Mouse (Mus musculus) megakaryocyte, embryonic 14.5 days (primary cell): ENCODE results near the gene Necap1. TPM values are rescaled to one million over a fixed set of nuclear protein-coding genes. Genes with fewer than 3 reads are reported as not detected.
A peak's percentile ranks its signal among the peaks of the same experiment; 100 is the strongest.

ENCODE experiments used
- H3K27me3 ChIP-seq: replicated peaks from 2 replicates; pipeline ENCODE3; 2012; ENCODE audit warnings: inconsistent platforms
- H3K36me3 ChIP-seq: replicated peaks from 2 replicates; pipeline ENCODE3; 2012; ENCODE audit warnings: low read length, inconsistent platforms, mixed read lengths
- H3K4me1 ChIP-seq: 2 replicates; pipeline ENCODE4 v1.6.1; 2012; ENCODE audit warnings: inconsistent platforms
- H3K4me3 ChIP-seq: replicated peaks from 2 replicates; pipeline ENCODE3; 2012; ENCODE audit warnings: moderate library complexity, mild to moderate bottlenecking, inconsistent platforms
- H3K9me3 ChIP-seq: 2 replicates; pipeline ENCODE4 v1.6.1; 2012; ENCODE audit warnings: inconsistent platforms
- FLI1 ChIP-seq: IDR thresholded peaks from 2 replicates; pipeline ENCODE4 v1.6.1; 2012; ENCODE audit warnings: low read length, inconsistent platforms, mixed read lengths
- GATA1 ChIP-seq: IDR thresholded peaks from 3 replicates; pipeline ENCODE4 v1.6.1; 2012; ENCODE audit warnings: mixed read lengths, low read length, inconsistent platforms, borderline replicate concordance
- polyA plus RNA-seq: library from polyadenylated mRNA; stranded (reverse); fragments of >175 nt; gene quantifications from 2 replicates; pipeline ENCODE4 v1.2.3, GENCODE M21; 2012; ENCODE audit warnings: low replicate concordance; ENCODE audit not compliant: insufficient read depth

The Necap1 gene
- polyA plus RNA-seq, 1 experiment, result 8.9 TPM

DNA sequence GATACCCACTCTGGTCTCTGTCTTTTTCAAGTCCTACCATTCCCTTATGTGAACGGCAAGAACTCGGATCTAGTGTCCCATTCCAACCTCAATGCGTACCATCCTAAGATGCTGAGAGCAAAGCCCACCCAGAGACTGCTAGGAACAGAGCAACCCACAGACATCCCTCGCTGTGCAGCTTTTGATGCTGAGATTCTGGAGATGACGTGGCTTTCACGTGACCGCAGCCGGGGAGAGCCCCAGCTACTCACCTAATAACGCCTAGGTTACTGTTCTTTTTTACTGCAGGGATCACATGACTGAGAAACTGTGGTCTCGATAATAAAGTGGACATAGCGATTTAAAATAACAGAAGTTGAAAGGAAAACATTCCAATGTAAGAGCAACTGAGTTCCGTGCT is 19.7 kb upstream of the Necap1 start:
- TF ChIP-seq GATA1 (no peak), FLI1 (no peak)
- Histone ChIP-seq H3K36me3 (peaks cover 13% of the 10 kb centered on the region), H3K4me1 (peaks cover 25% of the 10 kb centered on the region), H3K27me3 (no peaks in the 10 kb centered on the region), H3K4me3 (peak overlapping the region; percentile 83), H3K9me3 (0 out of 2 replicates have a peak, but pooled peaks cover 2% of the 10 kb centered on the region)

DNA sequence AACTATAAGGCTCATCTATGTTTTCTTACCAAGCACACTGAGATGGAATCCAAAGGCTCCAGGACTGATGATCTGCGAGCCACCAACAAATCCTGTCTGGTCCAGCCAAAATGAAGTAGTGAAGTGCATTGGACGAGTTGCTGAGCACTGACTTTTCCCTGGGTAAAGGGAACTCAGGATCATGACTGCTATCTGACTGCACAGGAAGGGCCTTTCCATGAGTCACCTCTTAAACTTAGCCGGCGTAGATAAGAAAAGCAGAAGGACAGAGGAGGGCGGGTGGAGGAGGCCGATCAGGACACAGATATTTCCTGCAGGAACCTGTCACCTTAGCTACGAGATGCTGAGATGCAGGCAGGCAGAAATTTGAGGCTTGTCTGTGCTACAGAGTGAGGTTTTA is 18.3 kb upstream of the Necap1 start, which contains the start of gene C3ar1:
TSS of gene C3ar1 (minus strand) at position 207 of the 400 bp plus-strand sequence.
- no peak for TF ChIP-seq FLI1
- no peak; the same call in 2 of the 3 replicates for TF ChIP-seq GATA1
- peaks cover 14% of the 10 kb centered on the region for H3K9me3 ChIP-seq
- H3K36me3 ChIP-seq, result peaks cover 10% of the 10 kb centered on the region
- H3K27me3 ChIP-seq, result no peaks in the 10 kb centered on the region
- peaks cover 25% of the 10 kb centered on the region for H3K4me1 ChIP-seq
- peak within 1 kb of the TSS; percentile 82 for H3K4me3 ChIP-seq

DNA sequence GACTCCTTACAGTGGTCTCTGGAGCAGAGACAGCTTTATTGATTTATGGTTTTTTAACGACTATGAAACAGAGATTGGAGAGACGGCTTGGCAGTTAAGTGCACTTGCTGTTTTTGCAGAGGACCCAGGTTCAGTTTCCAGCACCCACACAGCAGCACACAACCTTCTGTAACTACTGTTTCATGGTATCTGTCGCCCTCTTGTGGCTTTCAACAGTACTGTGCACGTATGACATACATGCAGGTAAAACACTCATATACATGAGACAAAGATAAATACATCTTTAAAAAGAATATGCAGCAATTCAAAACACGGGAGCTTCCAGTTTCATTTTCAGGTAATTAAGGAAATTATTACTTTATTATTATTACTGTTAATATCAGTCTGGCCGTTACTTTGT is 11.8 kb upstream of the Necap1 start:
- no peak for TF ChIP-seq GATA1
- no peak for TF ChIP-seq FLI1
- Histone ChIP-seq H3K4me1 (peaks cover 3% of the 10 kb centered on the region), H3K27me3 (no peaks in the 10 kb centered on the region), H3K4me3 (no peak overlapping the region), H3K9me3 (peaks cover 29% of the 10 kb centered on the region), H3K36me3 (peaks cover 20% of the 10 kb centered on the region)

DNA sequence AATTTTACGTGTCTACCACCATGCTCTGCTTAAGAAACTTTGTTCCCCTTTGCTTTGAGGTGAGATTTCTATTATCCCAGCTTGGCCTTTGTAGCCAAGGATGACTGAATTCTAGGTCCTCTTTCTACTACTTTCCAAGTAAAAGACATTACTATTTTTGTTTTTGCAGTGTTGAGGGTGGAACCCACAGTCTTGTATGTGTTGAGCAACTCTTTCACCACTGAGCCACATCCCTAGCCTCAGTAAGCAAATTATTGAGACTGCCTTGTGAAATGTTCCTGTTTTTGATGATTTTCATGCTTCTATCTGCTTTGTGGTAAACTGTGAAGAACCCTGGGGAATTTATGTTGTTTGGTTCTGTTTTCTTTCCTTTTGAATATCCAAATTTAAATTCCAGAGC is 11.4 kb upstream of the Necap1 start:
- peaks cover 2% of the 10 kb centered on the region for H3K4me1 ChIP-seq
- no peak overlapping the region for H3K4me3 ChIP-seq
- TF ChIP-seq FLI1 (no peak), GATA1 (no peak)
- peaks cover 29% of the 10 kb centered on the region for H3K9me3 ChIP-seq
- no peaks in the 10 kb centered on the region for H3K27me3 ChIP-seq
- peaks cover 20% of the 10 kb centered on the region for H3K36me3 ChIP-seq

DNA sequence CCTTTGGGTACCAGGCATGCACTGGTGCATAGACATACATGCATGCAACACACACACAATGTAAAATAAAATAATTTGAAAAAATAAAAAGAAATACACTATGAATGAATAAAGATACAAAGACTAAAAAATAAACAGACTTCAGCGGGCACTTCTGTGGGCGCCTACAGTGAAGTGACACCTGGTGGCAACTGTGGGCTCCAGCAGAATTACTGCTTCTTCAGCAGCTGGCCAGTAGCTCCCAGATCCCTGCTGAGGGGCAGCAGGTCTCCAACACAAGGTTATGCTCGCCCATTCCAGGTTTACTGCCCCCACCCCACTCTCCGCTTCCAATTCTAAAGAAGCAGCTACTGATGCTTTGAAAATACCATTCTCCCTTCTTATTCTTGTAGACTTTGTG is 6.4 kb upstream of the Necap1 start:
- H3K9me3 ChIP-seq, result no peaks in the 10 kb centered on the region
- no peak for TF ChIP-seq GATA1
- no peak for TF ChIP-seq FLI1
- H3K27me3 ChIP-seq, result no peaks in the 10 kb centered on the region
- no peaks in the 10 kb centered on the region for H3K36me3 ChIP-seq
- H3K4me1 ChIP-seq, result peaks cover 12% of the 10 kb centered on the region
- no peak overlapping the region for H3K4me3 ChIP-seq

DNA sequence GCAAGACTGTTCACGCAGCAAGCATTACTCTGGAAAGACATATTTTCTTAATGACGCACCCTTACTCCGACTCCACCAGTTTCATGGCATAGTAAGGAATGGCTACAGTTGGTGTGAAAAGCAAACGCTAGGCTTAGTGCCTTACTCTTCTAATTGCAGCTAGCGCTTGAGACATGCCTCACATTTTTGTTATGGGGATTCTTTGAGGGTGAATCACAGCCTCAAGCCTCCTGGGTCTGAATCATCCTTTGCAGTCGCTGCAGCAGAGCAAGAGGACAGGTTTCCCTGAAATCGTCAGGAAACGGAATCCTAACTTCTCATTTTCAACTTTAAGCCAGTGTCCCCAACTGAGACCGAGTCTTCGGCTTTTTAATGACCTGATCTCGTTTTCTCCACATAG is 4.4 kb upstream of the Necap1 start:
- Histone ChIP-seq H3K36me3 (no peaks in the 10 kb centered on the region), H3K4me3 (no peak overlapping the region), H3K27me3 (no peaks in the 10 kb centered on the region), H3K4me1 (peaks cover 17% of the 10 kb centered on the region), H3K9me3 (no peaks in the 10 kb centered on the region)
- TF ChIP-seq GATA1 (no peak), FLI1 (no peak)

DNA sequence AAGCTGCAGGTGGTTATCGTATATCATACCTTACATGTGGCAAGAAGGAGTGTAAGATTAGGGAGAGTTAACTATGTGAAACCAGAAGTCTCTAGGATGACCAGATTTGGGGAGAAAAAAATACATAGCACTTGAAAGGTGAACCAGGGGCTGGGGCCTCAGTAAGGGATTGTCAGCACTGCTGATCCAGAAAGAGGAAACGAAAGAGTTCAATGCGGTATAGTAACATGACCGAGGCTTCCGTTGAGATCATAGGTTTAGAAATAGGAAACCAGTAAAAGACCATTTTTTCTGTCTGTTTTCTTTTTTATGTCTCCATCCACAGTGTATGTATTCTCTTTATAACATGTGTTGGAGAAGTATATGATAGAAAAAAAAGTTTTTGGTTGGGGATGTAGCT is 1.5 kb upstream of the Necap1 start:
- H3K27me3 ChIP-seq, result no peaks in the 10 kb centered on the region
- H3K36me3 ChIP-seq, result peaks cover 21% of the 10 kb centered on the region
- no peaks in the 10 kb centered on the region for H3K9me3 ChIP-seq
- peaks cover 36% of the 10 kb centered on the region for H3K4me1 ChIP-seq
- TF ChIP-seq GATA1 (no peak), FLI1 (no peak)
- no peak overlapping the region for H3K4me3 ChIP-seq

DNA sequence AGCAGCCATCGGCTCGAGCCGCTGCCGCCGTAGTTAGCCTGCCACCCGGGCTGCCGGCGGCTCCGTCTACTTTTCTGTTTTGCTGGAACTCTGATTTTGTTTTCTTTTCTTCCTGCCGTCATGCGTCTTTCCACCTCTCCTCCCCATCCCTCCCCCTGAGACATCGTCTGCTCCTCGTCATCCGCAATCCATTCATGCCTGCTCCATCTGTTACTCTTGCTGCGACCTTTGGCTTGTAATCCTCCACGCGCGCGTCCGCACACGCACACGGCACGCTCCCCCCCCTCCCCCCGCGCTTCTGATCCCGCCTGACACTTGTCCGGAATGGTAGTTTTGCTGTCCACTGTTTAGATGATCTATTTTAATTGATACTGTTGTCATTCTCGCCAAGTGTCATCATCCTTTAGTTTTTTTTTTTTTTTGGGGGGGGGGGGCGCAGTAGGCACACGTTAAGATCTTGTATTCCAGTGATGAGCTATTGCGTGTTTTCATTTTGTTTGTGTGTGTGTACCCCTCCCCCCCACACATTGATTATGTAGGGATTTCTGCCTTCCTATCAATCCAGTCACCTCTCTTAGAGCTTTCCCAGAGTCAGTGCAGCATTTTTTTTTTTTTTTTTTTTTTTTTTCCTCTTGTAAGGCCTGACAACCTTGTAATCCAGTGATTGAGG is 581 bp downstream of the Necap1 start:
- H3K27me3 ChIP-seq, result no peaks in the 10 kb centered on the region
- no peak for TF ChIP-seq GATA1
- TF ChIP-seq FLI1, result no peak
- no peaks in the 10 kb centered on the region for H3K9me3 ChIP-seq
- peaks cover 47% of the 10 kb centered on the region for H3K4me1 ChIP-seq
- H3K36me3 ChIP-seq, result peaks cover 42% of the 10 kb centered on the region
- peak overlapping the region; percentile 99 for H3K4me3 ChIP-seq

DNA sequence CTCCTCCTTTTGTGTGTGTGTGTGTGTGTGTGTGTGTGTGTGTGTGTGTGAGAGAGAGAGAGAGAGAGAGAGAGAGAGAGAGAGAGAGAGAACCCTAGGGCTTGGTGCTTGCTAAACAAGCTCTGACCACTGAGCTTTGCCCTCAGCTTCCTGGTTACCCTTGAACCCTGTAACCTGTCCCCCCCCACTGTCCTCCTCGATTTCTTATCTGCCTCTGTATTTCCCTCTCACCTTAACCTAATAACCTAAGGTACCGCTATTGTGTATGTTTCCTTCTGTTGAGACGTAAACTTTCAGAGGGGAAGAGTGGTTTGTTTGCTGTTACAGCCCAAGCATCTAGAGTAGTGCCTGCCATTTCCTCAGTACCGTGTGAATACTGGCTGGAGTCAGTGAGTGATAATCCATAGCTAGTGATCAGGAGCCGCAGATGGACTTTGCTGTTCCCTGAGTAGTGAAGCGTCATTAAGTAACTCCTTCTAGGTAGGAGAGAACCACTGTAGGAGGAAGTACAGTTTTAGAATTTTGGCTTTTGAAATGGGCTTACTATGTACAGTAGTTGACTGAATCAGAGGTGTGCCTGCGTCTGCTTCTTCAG is 5.0 kb downstream of the Necap1 start:
- Histone ChIP-seq H3K4me1 (peaks cover 33% of the 10 kb centered on the region), H3K27me3 (no peaks in the 10 kb centered on the region), H3K9me3 (no peaks in the 10 kb centered on the region), H3K4me3 (no peak overlapping the region), H3K36me3 (peaks cover 85% of the 10 kb centered on the region)
- TF ChIP-seq FLI1 (no peak), GATA1 (no peak)

DNA sequence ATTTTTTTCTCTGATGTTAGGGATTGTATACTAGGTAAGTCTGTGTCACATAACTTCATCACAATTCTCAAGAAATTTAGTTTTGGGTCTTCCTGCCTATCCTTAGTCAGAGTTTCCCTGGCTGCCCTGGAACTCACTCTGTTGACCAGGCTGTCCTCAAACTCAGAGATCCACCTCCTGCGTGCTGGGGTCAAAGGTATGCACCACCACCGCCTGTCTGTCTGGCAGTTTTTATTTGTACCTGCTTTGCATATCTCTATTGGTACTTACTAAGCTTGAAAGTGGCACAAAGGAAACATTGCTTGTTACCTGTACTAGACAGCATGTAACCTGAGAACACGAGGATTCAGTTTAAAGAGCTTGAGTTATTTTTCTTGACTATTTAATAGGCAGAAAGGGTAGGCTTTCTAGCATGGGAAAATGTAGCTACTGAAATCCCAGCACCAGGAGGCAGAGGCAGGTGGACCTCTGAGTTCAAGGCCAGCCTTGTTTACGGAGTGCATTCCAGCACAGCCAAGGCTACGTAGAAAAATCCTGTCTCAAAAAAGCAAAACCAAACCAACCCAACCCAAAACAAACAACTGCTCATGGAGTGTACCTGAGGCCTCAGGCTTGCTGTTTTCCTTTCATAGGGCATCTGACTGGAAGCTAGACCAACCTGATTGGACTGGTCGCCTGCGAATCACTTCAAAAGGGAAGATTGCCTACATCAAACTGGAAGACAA is 5.7 kb downstream of the Necap1 start:
- no peaks in the 10 kb centered on the region for H3K27me3 ChIP-seq
- TF ChIP-seq GATA1 (no peak), FLI1 (no peak)
- H3K4me1 ChIP-seq, result peaks cover 33% of the 10 kb centered on the region
- no peak overlapping the region for H3K4me3 ChIP-seq
- H3K9me3 ChIP-seq, result no peaks in the 10 kb centered on the region
- H3K36me3 ChIP-seq, result peaks cover 93% of the 10 kb centered on the region
